Mouse (Mus musculus) MEL (cell line): ENCODE data around the gene Nelfcd.

Experiments used
- CTCF ChIP-seq, 3 experiments: IDR thresholded peaks in 2 of 3; conservative IDR thresholded peaks in 1 of 3; 2 replicates each; pipeline ENCODE4 v1.5.1; 2011 to 2012; ENCODE audit warnings: low read length in 3 of 3, low read depth in 2 of 3, mild to moderate bottlenecking in 2 of 3, improper control_type of control experiment in 1 of 3, inconsistent platforms in 1 of 3, mixed read lengths in 1 of 3, moderate library complexity in 1 of 3; ENCODE audit not compliant: control insufficient read depth in 1 of 3, insufficient read depth in 1 of 3, poor library complexity in 1 of 3, severe bottlenecking in 1 of 3
- EP300 ChIP-seq, 2 experiments: IDR thresholded peaks; 2 replicates each; pipeline ENCODE4 v1.6.1; 2011; ENCODE audit warnings: improper control_type of control experiment in 2 of 2, low read length in 2 of 2, low read depth in 1 of 2, mild to moderate bottlenecking in 1 of 2
- ETS1 ChIP-seq: IDR thresholded peaks from 2 replicates; pipeline ENCODE4 v1.6.1; 2012; ENCODE audit warnings: low read depth, mild to moderate bottlenecking, inconsistent platforms, low read length, improper control_type of control experiment, moderate library complexity
- GABPA ChIP-seq: IDR thresholded peaks from 2 replicates; pipeline ENCODE4 v1.6.1; 2012; ENCODE audit warnings: low read depth, mild to moderate bottlenecking, inconsistent platforms, low read length, improper control_type of control experiment, moderate library complexity
- GATA1 ChIP-seq: IDR thresholded peaks from 2 replicates; pipeline ENCODE4 v1.6.1; 2011; ENCODE audit warnings: low read depth, low read length, improper control_type of control experiment
- HCFC1 ChIP-seq: IDR thresholded peaks from 2 replicates; pipeline ENCODE4 v1.6.1; 2012; ENCODE audit warnings: low read depth, mild to moderate bottlenecking, inconsistent platforms, low read length, improper control_type of control experiment, moderate library complexity
- KAT2A ChIP-seq: conservative IDR thresholded peaks from 2 replicates; pipeline ENCODE4 v1.6.1; 2012; ENCODE audit warnings: low read depth, low read length, improper control_type of control experiment, inconsistent platforms
- MYC ChIP-seq: IDR thresholded peaks from 2 replicates; pipeline ENCODE4 v1.6.1; 2011; ENCODE audit warnings: low read depth, mild to moderate bottlenecking, low read length, improper control_type of control experiment, moderate library complexity
- NRF1 ChIP-seq: IDR thresholded peaks from 2 replicates; pipeline ENCODE4 v1.6.1; 2014; ENCODE audit warnings: low read depth, mild to moderate bottlenecking, inconsistent platforms, low read length, improper control_type of control experiment, moderate library complexity; ENCODE audit not compliant: poor library complexity, insufficient read depth, severe bottlenecking
- POLR2A ChIP-seq, 2 experiments: IDR thresholded peaks; 2 replicates each; pipeline ENCODE4 v1.6.1; 2011 to 2012; ENCODE audit warnings: low read length in 2 of 2, mild to moderate bottlenecking in 2 of 2, control low read depth in 1 of 2, improper control_type of control experiment in 1 of 2, low read depth in 1 of 2, moderate library complexity in 1 of 2; ENCODE audit not compliant: control insufficient read depth in 1 of 2, insufficient read depth in 1 of 2, poor library complexity in 1 of 2
- RAD21 ChIP-seq: IDR thresholded peaks from 2 replicates; pipeline ENCODE4 v1.6.1; 2011; ENCODE audit warnings: mild to moderate bottlenecking, low read depth, low read length, improper control_type of control experiment
- SMC3 ChIP-seq: IDR thresholded peaks from 2 replicates; pipeline ENCODE4 v1.6.1; 2011; ENCODE audit warnings: low read depth, low read length, improper control_type of control experiment
- TAL1 ChIP-seq: IDR thresholded peaks from 2 replicates; pipeline ENCODE4 v1.6.1; 2012; ENCODE audit warnings: mild to moderate bottlenecking, inconsistent platforms, low read length, moderate library complexity, mixed read lengths

GRCm38 (mm10) chr2:174459365-174459764 lies 43.8 kb downstream of the Nelfcd start:
- TF ChIP-seq ETS1 (no peak), KAT2A (no peak), EP300 (IDR thresholded peaks at IDR 0.05; ENCODE audit: low read depth in 1 of 2, low read length in 2 of 2) (0 out of 4 replicates have a peak, but pooled peaks of 1 of the 2 experiments have one; percentile 6), RAD21 (no peak), CTCF (IDR thresholded peaks at IDR 0.05 in 2 of 3, conservative IDR thresholded peaks at IDR 0.05 in 1 of 3; ENCODE audit: control insufficient read depth in 1 of 3, insufficient read depth in 1 of 3, low read depth in 2 of 3, low read length in 3 of 3, poor library complexity in 1 of 3, severe bottlenecking in 1 of 3) (no peak), GABPA (no peak), POLR2A (IDR thresholded peaks at IDR 0.05; ENCODE audit: control insufficient read depth in 1 of 2, insufficient read depth in 1 of 2, low read depth in 1 of 2, low read length in 2 of 2, poor library complexity in 1 of 2) (no peak), NRF1 (no peak), HCFC1 (no peak), TAL1 (no peak), GATA1 (peak; percentile 21; the same call in 1 of the 2 replicates), SMC3 (no peak), MYC (no peak)
